Mouse (Mus musculus): Measurements from ENCODE around the gene Hist2h2ac.
"Not testable (repeated sequence)": the region's sequence is repeated elsewhere in the genome, so short reads cannot be mapped to it uniquely, and the experiment has no call there.

The Hist2h2ac gene

GRCm38 (mm10) chr3:96249034-96249345, 28.3 kb upstream of the Hist2h2ac start:
- no peak for DNase-seq (ENCODE audit: inconsistent age in 2 of 2, low spot score in 1 of 2)

GRCm38 (mm10) chr3:96248141-96249033, 27.7 kb upstream of the Hist2h2ac start:
- no peak for DNase-seq (ENCODE audit: inconsistent age in 2 of 2, low spot score in 1 of 2)

GRCm38 (mm10) chr3:96247356-96248140, 26.9 kb upstream of the Hist2h2ac start:
- DNase-seq (ENCODE audit: inconsistent age in 2 of 2, low spot score in 1 of 2): peak in 1 of 2 experiments; percentile 45

GRCm38 (mm10) chr3:96246427-96246856, 25.8 kb upstream of the Hist2h2ac start, which contains the start of gene Hist2h3c1:
Gene Hist2h3c1, plus strand, starts transcription at chr3:96246685.
- not testable (repeated sequence) for DNase-seq (ENCODE audit: inconsistent age in 2 of 2, low spot score in 1 of 2)

GRCm38 (mm10) chr3:96246018-96246417, 25.3 kb upstream of the Hist2h2ac start:
- peak in 1 of 2 experiments; percentile 39 for DNase-seq (ENCODE audit: inconsistent age in 2 of 2, low spot score in 1 of 2)

- DNase-seq (ENCODE audit: inconsistent age in 2 of 2, low spot score in 1 of 2): peak; percentile 92 to 97
These were observed 24.6 kb upstream of the Hist2h2ac start, which contains the start of gene Hist2h2aa1 for GRCm38 (mm10) chr3:96245003-96245886. Gene Hist2h2aa1, plus strand, starts transcription at chr3:96245497.

- peak in 1 of 2 experiments; percentile 72 for DNase-seq (ENCODE audit: inconsistent age in 2 of 2, low spot score in 1 of 2)
These were observed 23.4 kb upstream of the Hist2h2ac start for GRCm38 (mm10) chr3:96243921-96244572.

- DNase-seq (ENCODE audit: inconsistent age in 2 of 2, low spot score in 1 of 2): no peak
These were observed 20.1 kb upstream of the Hist2h2ac start for GRCm38 (mm10) chr3:96240799-96241197.

- DNase-seq (ENCODE audit: inconsistent age in 2 of 2, low spot score in 1 of 2): peak; percentile 98 to 100
These were observed 19.5 kb upstream of the Hist2h2ac start, which contains the start of gene Hist2h2aa2 for GRCm38 (mm10) chr3:96239949-96240798. Gene Hist2h2aa2, minus strand, starts transcription at chr3:96240276.

GRCm38 (mm10) chr3:96238954-96239793, 18.5 kb upstream of the Hist2h2ac start, which contains the start of gene Hist2h3c2:
Gene Hist2h3c2, minus strand, starts transcription at chr3:96239127.
- DNase-seq (ENCODE audit: inconsistent age in 2 of 2, low spot score in 1 of 2): peak; percentile 63 to 83

GRCm38 (mm10) chr3:96237904-96238511, 17.3 kb upstream of the Hist2h2ac start:
- DNase-seq (ENCODE audit: inconsistent age in 2 of 2, low spot score in 1 of 2): peak in 1 of 2 experiments; percentile 72

GRCm38 (mm10) chr3:96237335-96237903, 16.7 kb upstream of the Hist2h2ac start:
- no peak for DNase-seq (ENCODE audit: inconsistent age in 2 of 2, low spot score in 1 of 2)

- no peak for DNase-seq (ENCODE audit: inconsistent age in 2 of 2, low spot score in 1 of 2)
These were observed 16.2 kb upstream of the Hist2h2ac start for GRCm38 (mm10) chr3:96236834-96237334.

GRCm38 (mm10) chr3:96235836-96236235, 15.2 kb upstream of the Hist2h2ac start:
- no peak for DNase-seq (ENCODE audit: inconsistent age in 2 of 2, low spot score in 1 of 2)

GRCm38 (mm10) chr3:96234914-96235313, 14.2 kb upstream of the Hist2h2ac start:
- DNase-seq (ENCODE audit: inconsistent age in 2 of 2, low spot score in 1 of 2): no peak

GRCm38 (mm10) chr3:96231758-96232120, 11.1 kb upstream of the Hist2h2ac start:
- DNase-seq (ENCODE audit: inconsistent age in 2 of 2, low spot score in 1 of 2): no peak

Data from adrenal gland, adult (tissue).